Mouse (Mus musculus): ENCODE data around the gene Kcnk16. TPM values are rescaled to one million over a fixed set of nuclear protein-coding genes. Genes with fewer than 3 reads are reported as not detected.
A peak's percentile ranks its signal among the peaks of the same experiment; 100 is the strongest.
"Not testable (repeated sequence)": the region's sequence is repeated elsewhere in the genome, so short reads cannot be mapped to it uniquely, and the experiment has no call there.

Gene Kcnk16
- total RNA-seq (2014; rRNA removed; ENCODE audit: low replicate concordance) (not detected in 2 replicates), polyA plus RNA-seq (2015; fragmentation: Nextera tagmentation; extraction: Ambion mirVana) (not detected in 2 replicates)

GRCm38 (mm10) chr14:20269082-20269809 lies at the start of gene Kcnk16:
Gene Kcnk16, minus strand, starts transcription at chr14:20269199.
- ATAC-seq (ENCODE audit: insufficient read depth, low read depth): no peak

GRCm38 (mm10) chr14:20315137-20315536 lies 46.1 kb upstream of the Kcnk16 start:
- no peaks in the 10 kb centered on the region for H3K4me1 ChIP-seq (ENCODE audit: control insufficient read depth, insufficient read depth)
- no peaks in the 10 kb centered on the region for H3K9me3 ChIP-seq (replicated peaks; ENCODE audit: control insufficient read depth, low read length)
- WGBS: 64% methylated on average over 1 of the region's 1 CpGs
- ATAC-seq (ENCODE audit: insufficient read depth, low read depth) (no peak), DNase-seq (ENCODE audit: low spot score) (no peak)
- H3K27me3 ChIP-seq (ENCODE audit: control insufficient read depth, insufficient read depth, low read length): no peaks in the 10 kb centered on the region
- H3K4me2 ChIP-seq (ENCODE audit: low read depth, low read length): no peak overlapping the region
- H3K9ac ChIP-seq (replicated peaks; ENCODE audit: low read depth, low read length): no peak overlapping the region
- H3K36me3 ChIP-seq (replicated peaks; ENCODE audit: control insufficient read depth, insufficient read depth, low read length): peaks cover 58% of the 10 kb centered on the region
- H3K27ac ChIP-seq (ENCODE audit: low read depth): no peak overlapping the region
- TF ChIP-seq CTCF (IDR thresholded peaks at IDR 0.05; ENCODE audit: low read depth) (no peak), EP300 (IDR thresholded peaks at IDR 0.05; ENCODE audit: low read depth) (no peak)
- H3K4me3 ChIP-seq (ENCODE audit: low read depth, low read length): no peak overlapping the region

More at GRCm38 (mm10) chr14:20269082-20269809, at the start of gene Kcnk16:
- no peak within 1 kb of the TSS for H3K4me2 ChIP-seq (ENCODE audit: low read depth, low read length)
- TF ChIP-seq EP300 (IDR thresholded peaks at IDR 0.05; ENCODE audit: low read depth) (no peak), CTCF (IDR thresholded peaks at IDR 0.05; ENCODE audit: low read depth) (no peak)
- H3K4me1 ChIP-seq (ENCODE audit: control insufficient read depth, insufficient read depth): no peaks in the 10 kb centered on the region
- no peak within 1 kb of the TSS for H3K9ac ChIP-seq (replicated peaks; ENCODE audit: low read depth, low read length)
- H3K27me3 ChIP-seq (ENCODE audit: control insufficient read depth, insufficient read depth, low read length): no peaks in the 10 kb centered on the region
- 0 out of 2 replicates have a peak, but pooled peaks cover 4% of the 10 kb centered on the region for H3K9me3 ChIP-seq (replicated peaks; ENCODE audit: control insufficient read depth, low read length)
- H3K4me3 ChIP-seq (ENCODE audit: low read depth, low read length): no peak within 1 kb of the TSS
- WGBS: 63% methylated on average over 6 of the region's 6 CpGs
- no peak for DNase-seq (ENCODE audit: low spot score)
- H3K36me3 ChIP-seq (replicated peaks; ENCODE audit: control insufficient read depth, insufficient read depth, low read length): no peaks in the 10 kb centered on the region
- H3K27ac ChIP-seq (ENCODE audit: low read depth): no peak within 1 kb of the TSS

- ATAC-seq (ENCODE audit: insufficient read depth, low read depth); H3K9ac ChIP-seq (replicated peaks; ENCODE audit: low read depth, low read length); H3K9me3 ChIP-seq (replicated peaks; ENCODE audit: control insufficient read depth, low read length); H3K4me3 ChIP-seq (ENCODE audit: low read depth, low read length); H3K27me3 ChIP-seq (ENCODE audit: control insufficient read depth, insufficient read depth, low read length); DNase-seq (ENCODE audit: low spot score); H3K4me2 ChIP-seq (ENCODE audit: low read depth, low read length); H3K4me1 ChIP-seq (ENCODE audit: control insufficient read depth, insufficient read depth); H3K27ac ChIP-seq (ENCODE audit: low read depth): not testable (repeated sequence)
- 74% methylated on average over 2 of the region's 2 CpGs for WGBS
- peaks cover 36% of the 10 kb centered on the region for H3K36me3 ChIP-seq (replicated peaks; ENCODE audit: control insufficient read depth, insufficient read depth, low read length)
Measured at GRCm38 (mm10) chr14:20305085-20305484, 36.1 kb upstream of the Kcnk16 start.

- no peak overlapping the region for H3K27ac ChIP-seq (ENCODE audit: low read depth)
- TF ChIP-seq EP300 (IDR thresholded peaks at IDR 0.05; ENCODE audit: low read depth) (no peak), CTCF (IDR thresholded peaks at IDR 0.05; ENCODE audit: low read depth) (no peak)
- H3K4me3 ChIP-seq (ENCODE audit: low read depth, low read length): no peak overlapping the region
- ATAC-seq (ENCODE audit: insufficient read depth, low read depth): no peak
- WGBS: 58% methylated on average over 3 of the region's 3 CpGs
- no peak overlapping the region for H3K4me2 ChIP-seq (ENCODE audit: low read depth, low read length)
- H3K36me3 ChIP-seq (replicated peaks; ENCODE audit: control insufficient read depth, insufficient read depth, low read length): no peaks in the 10 kb centered on the region
- DNase-seq (ENCODE audit: low spot score): peak; percentile 30
- H3K9ac ChIP-seq (replicated peaks; ENCODE audit: low read depth, low read length): no peak overlapping the region
- H3K27me3 ChIP-seq (ENCODE audit: control insufficient read depth, insufficient read depth, low read length): no peaks in the 10 kb centered on the region
- H3K4me1 ChIP-seq (ENCODE audit: control insufficient read depth, insufficient read depth): 0 out of 2 replicates have a peak, but pooled peaks cover 5% of the 10 kb centered on the region
- no peaks in the 10 kb centered on the region for H3K9me3 ChIP-seq (replicated peaks; ENCODE audit: control insufficient read depth, low read length)
Measured at GRCm38 (mm10) chr14:20298131-20298530, 29.1 kb upstream of the Kcnk16 start.

GRCm38 (mm10) chr14:20297616-20298015 lies 28.6 kb upstream of the Kcnk16 start:
- no peak overlapping the region for H3K4me3 ChIP-seq (ENCODE audit: low read depth, low read length)
- no peak overlapping the region for H3K27ac ChIP-seq (ENCODE audit: low read depth)
- H3K9me3 ChIP-seq (replicated peaks; ENCODE audit: control insufficient read depth, low read length): no peaks in the 10 kb centered on the region
- WGBS: 73% methylated on average over 3 of the region's 3 CpGs
- no peak overlapping the region for H3K9ac ChIP-seq (replicated peaks; ENCODE audit: low read depth, low read length)
- ATAC-seq (ENCODE audit: insufficient read depth, low read depth) (no peak), DNase-seq (ENCODE audit: low spot score) (no peak)
- no peaks in the 10 kb centered on the region for H3K36me3 ChIP-seq (replicated peaks; ENCODE audit: control insufficient read depth, insufficient read depth, low read length)
- no peaks in the 10 kb centered on the region for H3K27me3 ChIP-seq (ENCODE audit: control insufficient read depth, insufficient read depth, low read length)
- no peak for TF ChIP-seq CTCF (IDR thresholded peaks at IDR 0.05; ENCODE audit: low read depth)
- no peak for TF ChIP-seq EP300 (IDR thresholded peaks at IDR 0.05; ENCODE audit: low read depth)
- H3K4me2 ChIP-seq (ENCODE audit: low read depth, low read length): no peak overlapping the region
- H3K4me1 ChIP-seq (ENCODE audit: control insufficient read depth, insufficient read depth): 0 out of 2 replicates have a peak, but pooled peaks cover 5% of the 10 kb centered on the region
